Mouse (Mus musculus) heart, embryonic 13.5 days (tissue): ENCODE data around the gene Arap1. TPM values are rescaled to one million over a fixed set of nuclear protein-coding genes. Genes with fewer than 3 reads are reported as not detected.
A peak's percentile ranks its signal among the peaks of the same experiment; 100 is the strongest.

Source experiments
- ATAC-seq: fragments of 200-750 bp; cut with Nextera tagmentation; 2 replicates; pipeline ENCODE4 v1.8.0; 2017; ENCODE audit warnings: moderate TSS enrichment; ENCODE audit not compliant: insufficient number of reproducible peaks, low FRiP score, low TSS enrichment; ENCODE audit errors: extremely low read depth
- H3K27ac ChIP-seq: fragments of 300-500 bp; sonication (generic); replicated peaks from 2 replicates; pipeline ENCODE4 v1.5.1; 2015; ENCODE audit warnings: moderate library complexity, mild to moderate bottlenecking, inconsistent platforms
- H3K27me3 ChIP-seq: fragments of 300-500 bp; sonication (generic); replicated peaks from 2 replicates; pipeline ENCODE4 v1.6.1; 2015; ENCODE audit warnings: mild to moderate bottlenecking, inconsistent platforms
- H3K36me3 ChIP-seq: fragments of 300-500 bp; sonication (generic); 2 replicates; pipeline ENCODE4 v1.6.1; 2015; ENCODE audit warnings: mild to moderate bottlenecking, inconsistent platforms
- H3K4me1 ChIP-seq: fragments of 300-500 bp; sonication (generic); 2 replicates; pipeline ENCODE4 v1.6.1; 2015; ENCODE audit warnings: inconsistent platforms
- H3K4me2 ChIP-seq: fragments of 300-500 bp; sonication (generic); 2 replicates; pipeline ENCODE4 v1.6.1; 2015; ENCODE audit warnings: inconsistent platforms, mild to moderate bottlenecking, moderate library complexity
- H3K4me3 ChIP-seq: fragments of 300-500 bp; sonication (generic); 2 replicates; pipeline ENCODE4 v1.5.1; 2015; ENCODE audit warnings: moderate library complexity, mild to moderate bottlenecking, inconsistent platforms
- H3K9ac ChIP-seq: fragments of 300-500 bp; sonication (generic); 2 replicates; pipeline ENCODE4 v1.6.1; 2015; ENCODE audit warnings: inconsistent platforms, mild to moderate bottlenecking, moderate library complexity
- H3K9me3 ChIP-seq: fragments of 300-500 bp; sonication (generic); 2 replicates; pipeline ENCODE4 v1.6.1; 2016; ENCODE audit warnings: inconsistent platforms
- WGBS: fragments of 180-500 bp; shearing (Covaris S2); methylation state at CpG from one replicate; pipeline ENCODE4 v1.1.7; 2015; ENCODE audit warnings: mixed read lengths; 5-methylcytosine and 5-hydroxymethylcytosine counted together
- polyA plus RNA-seq: library from polyadenylated mRNA; unstranded; fragments of >200 nt; fragmentation: Nextera tagmentation; extraction: Ambion mirVana; gene quantifications from 2 replicates; pipeline ENCODE4 v1.2.1, GENCODE M21; 2015

Gene Arap1
- polyA plus RNA-seq, 1 experiment from 2014 or later = 26.3 TPM

DNA sequence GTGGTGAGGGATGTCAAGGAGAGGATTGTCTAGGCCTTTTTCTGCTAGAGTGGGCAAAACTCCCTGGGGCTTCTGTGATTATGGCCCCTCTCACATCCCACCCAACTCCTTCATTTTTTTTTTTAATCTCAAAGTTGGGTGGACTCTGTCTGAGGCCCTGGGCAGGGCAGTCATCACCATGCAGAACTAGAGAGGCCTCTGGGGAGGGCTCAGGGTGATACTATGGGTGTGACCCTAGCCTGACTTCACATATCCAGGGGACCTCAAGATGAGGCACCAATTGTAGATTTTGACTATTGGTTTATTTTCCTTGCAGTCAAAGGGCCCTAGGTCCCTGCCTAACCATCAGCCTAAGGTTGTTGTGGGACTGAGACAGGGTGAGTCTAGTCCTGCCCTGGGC lies 32.2 kb upstream of the Arap1 start:
- ATAC-seq = no peak
- Histone ChIP-seq H3K4me1 (peaks cover 43% of the 10 kb centered on the region), H3K27ac (no peak overlapping the region), H3K4me2 (no peak overlapping the region), H3K27me3 (peaks cover 23% of the 10 kb centered on the region), H3K9me3 (no peaks in the 10 kb centered on the region), H3K9ac (peak overlapping the region; percentile 15; the same call in 1 of the 2 replicates), H3K36me3 (no peaks in the 10 kb centered on the region), H3K4me3 (no peak overlapping the region)

GRCm38 (mm10) chr7:101316591-101317001 lies 31.3 kb upstream of the Arap1 start:
- Histone ChIP-seq H3K4me1 (peaks cover 43% of the 10 kb centered on the region), H3K4me3 (no peak overlapping the region), H3K27ac (no peak overlapping the region), H3K36me3 (no peaks in the 10 kb centered on the region), H3K9me3 (no peaks in the 10 kb centered on the region), H3K27me3 (peaks cover 24% of the 10 kb centered on the region), H3K9ac (no peak overlapping the region), H3K4me2 (no peak overlapping the region)
- WGBS = 43% methylated on average over 6 of the region's 6 CpGs
- no peak for ATAC-seq

DNA sequence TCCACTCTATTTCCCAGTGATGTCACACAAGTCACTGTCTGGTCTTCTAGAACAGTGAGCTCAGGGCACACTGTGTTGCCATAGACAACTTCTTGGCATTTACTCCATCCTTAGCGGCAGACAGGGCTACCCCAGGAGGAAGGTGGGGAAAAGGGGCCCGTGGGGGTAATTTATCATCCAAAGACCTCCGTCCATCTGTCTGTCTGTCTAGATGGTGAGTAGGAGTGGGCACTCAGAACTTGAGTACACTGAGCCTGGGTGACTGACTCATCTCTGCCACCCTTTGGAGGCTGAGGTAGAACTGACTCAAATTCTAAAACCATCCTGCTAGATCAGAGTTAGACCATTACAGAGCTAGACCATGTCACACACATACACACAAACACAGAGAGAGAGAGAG lies 30.9 kb upstream of the Arap1 start, which contains the start of gene Stard10:
Stard10 (plus strand) TSS at position 73 of the 400 bp plus-strand sequence.
- H3K4me3 ChIP-seq = no peak within 1 kb of the TSS
- no peak within 1 kb of the TSS for H3K4me2 ChIP-seq
- H3K9me3 ChIP-seq = no peaks in the 10 kb centered on the region
- 77% methylated on average over 3 of the region's 3 CpGs for WGBS
- ATAC-seq = no peak
- peaks cover 28% of the 10 kb centered on the region for H3K27me3 ChIP-seq
- H3K36me3 ChIP-seq = no peaks in the 10 kb centered on the region
- no peak within 1 kb of the TSS for H3K9ac ChIP-seq
- no peak within 1 kb of the TSS for H3K27ac ChIP-seq
- H3K4me1 ChIP-seq = peaks cover 47% of the 10 kb centered on the region

GRCm38 (mm10) chr7:101318848-101319247 lies 29.0 kb upstream of the Arap1 start:
- H3K4me1 ChIP-seq = peaks cover 65% of the 10 kb centered on the region
- peak overlapping the region; percentile 33; the same call in 1 of the 2 replicates for H3K4me2 ChIP-seq
- peaks cover 41% of the 10 kb centered on the region for H3K27me3 ChIP-seq
- H3K27ac ChIP-seq = 0 out of 2 replicates have a peak overlapping the region, but pooled peaks have one; percentile 26
- 23% methylated on average over 4 of the region's 4 CpGs for WGBS
- 0 out of 2 replicates have a peak overlapping the region, but pooled peaks have one; percentile 1 for H3K9ac ChIP-seq
- H3K4me3 ChIP-seq = no peak overlapping the region
- no peaks in the 10 kb centered on the region for H3K9me3 ChIP-seq
- ATAC-seq = no peak
- no peaks in the 10 kb centered on the region for H3K36me3 ChIP-seq

DNA sequence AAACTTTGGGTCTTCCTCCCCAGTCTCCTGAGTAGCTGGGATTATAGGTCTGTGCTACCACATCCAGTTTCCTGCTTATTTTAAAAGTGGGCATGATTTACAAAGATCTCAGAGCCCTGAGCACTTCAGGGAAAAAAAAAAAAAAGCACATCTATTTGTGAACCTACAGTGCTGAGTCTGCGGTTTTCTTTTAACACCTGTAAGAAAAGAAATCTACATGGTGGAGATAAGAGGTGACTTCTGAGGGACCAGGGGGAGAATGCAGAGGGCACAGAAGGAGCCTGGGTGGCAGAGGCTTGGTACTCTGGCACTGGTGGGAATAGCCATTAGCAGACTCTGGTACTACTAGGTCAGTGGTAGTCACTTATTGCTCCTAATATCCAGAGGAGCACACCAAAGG lies 28.1 kb upstream of the Arap1 start:
- Histone ChIP-seq H3K9ac (no peak overlapping the region), H3K4me3 (no peak overlapping the region), H3K27me3 (peaks cover 41% of the 10 kb centered on the region), H3K4me1 (peaks cover 65% of the 10 kb centered on the region), H3K4me2 (no peak overlapping the region), H3K27ac (no peak overlapping the region), H3K9me3 (no peaks in the 10 kb centered on the region), H3K36me3 (no peaks in the 10 kb centered on the region)
- ATAC-seq = no peak
- WGBS = 68% methylated on average over 1 of the region's 1 CpGs

- Histone ChIP-seq H3K9me3 (no peaks in the 10 kb centered on the region), H3K27me3 (peaks cover 45% of the 10 kb centered on the region), H3K4me3 (peak overlapping the region; percentile 81), H3K4me2 (peak overlapping the region; percentile 96), H3K4me1 (peaks cover 58% of the 10 kb centered on the region), H3K27ac (peak overlapping the region; percentile 46), H3K9ac (peak overlapping the region; percentile 88), H3K36me3 (no peaks in the 10 kb centered on the region)
- WGBS = 4% methylated on average over 34 of the region's 37 CpGs
- peak; percentile 39; the same call in 1 of the 2 replicates for ATAC-seq
Measured at GRCm38 (mm10) chr7:101320399-101321217, 27.3 kb upstream of the Arap1 start.

GRCm38 (mm10) chr7:101321218-101321827 lies 26.5 kb upstream of the Arap1 start:
- Histone ChIP-seq H3K9me3 (no peaks in the 10 kb centered on the region), H3K9ac (peak overlapping the region; percentile 88), H3K4me1 (peaks cover 58% of the 10 kb centered on the region), H3K4me2 (peak overlapping the region; percentile 96), H3K36me3 (no peaks in the 10 kb centered on the region), H3K27me3 (peaks cover 45% of the 10 kb centered on the region), H3K27ac (peak overlapping the region; percentile 46), H3K4me3 (peak overlapping the region; percentile 81)
- 1% methylated on average over 56 of the region's 61 CpGs for WGBS
- peak; percentile 21; the same call in 1 of the 2 replicates for ATAC-seq

DNA sequence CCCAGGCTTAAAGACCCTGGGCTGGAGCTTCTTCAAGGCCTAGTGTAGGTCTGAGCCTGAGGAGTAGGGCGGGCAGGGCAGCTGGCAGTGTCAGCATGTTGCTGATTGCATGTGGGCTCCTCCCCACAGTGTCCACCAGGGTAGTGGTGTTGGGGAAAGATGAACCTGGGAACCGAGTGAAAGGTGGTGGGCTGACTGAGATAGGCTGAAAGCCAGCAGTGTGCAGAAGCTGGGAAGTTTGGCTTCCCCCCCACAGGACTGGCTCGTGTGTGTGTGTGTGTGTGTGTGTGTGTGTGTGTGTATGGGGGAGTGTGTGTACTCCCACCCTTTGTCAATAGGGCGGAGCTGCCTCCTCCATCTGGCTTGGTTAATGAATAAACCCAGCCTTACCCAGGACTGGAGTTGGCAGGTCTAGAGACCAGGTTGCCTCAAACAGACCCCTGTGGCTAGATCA lies 24.7 kb upstream of the Arap1 start:
- H3K4me2 ChIP-seq = peak overlapping the region; percentile 96
- H3K9ac ChIP-seq = peak overlapping the region; percentile 88
- H3K9me3 ChIP-seq = no peaks in the 10 kb centered on the region
- WGBS = 57% methylated on average over 4 of the region's 4 CpGs
- H3K27me3 ChIP-seq = peaks cover 49% of the 10 kb centered on the region
- peak overlapping the region; percentile 81 for H3K4me3 ChIP-seq
- H3K27ac ChIP-seq = no peak overlapping the region
- no peaks in the 10 kb centered on the region for H3K36me3 ChIP-seq
- H3K4me1 ChIP-seq = peaks cover 58% of the 10 kb centered on the region
- no peak for ATAC-seq

- ATAC-seq = no peak
- Histone ChIP-seq H3K9ac (0 out of 2 replicates have a peak overlapping the region, but pooled peaks have one; percentile 24), H3K4me1 (peaks cover 58% of the 10 kb centered on the region), H3K4me3 (no peak overlapping the region), H3K27ac (no peak overlapping the region), H3K36me3 (no peaks in the 10 kb centered on the region), H3K27me3 (peaks cover 41% of the 10 kb centered on the region), H3K9me3 (no peaks in the 10 kb centered on the region), H3K4me2 (peak overlapping the region; percentile 96; the same call in 1 of the 2 replicates)
- WGBS = 59% methylated on average over 6 of the region's 6 CpGs
Measured at GRCm38 (mm10) chr7:101324142-101324962, 23.5 kb upstream of the Arap1 start.

DNA sequence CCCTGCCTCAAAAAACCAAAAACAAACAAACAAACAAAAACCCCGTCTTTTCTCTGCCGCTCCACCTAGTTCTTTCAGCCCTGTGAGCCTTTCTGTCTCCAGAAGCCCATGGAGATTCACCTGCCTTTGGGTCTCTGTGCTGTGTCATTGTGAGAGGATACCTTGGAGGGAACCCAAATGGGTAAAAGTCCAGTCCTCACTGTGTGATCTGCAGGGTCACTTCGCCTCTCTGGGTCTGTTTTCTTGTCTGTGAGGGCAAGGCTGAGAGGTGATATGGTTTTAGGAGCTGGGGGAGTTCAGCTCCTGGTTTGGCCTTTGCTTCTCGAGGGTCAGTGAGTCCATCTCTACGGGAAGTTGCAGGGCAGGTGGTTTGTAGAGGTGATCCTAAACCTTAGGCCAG lies 21.9 kb upstream of the Arap1 start:
- Histone ChIP-seq H3K9ac (no peak overlapping the region), H3K4me1 (peaks cover 63% of the 10 kb centered on the region), H3K27me3 (peaks cover 33% of the 10 kb centered on the region), H3K9me3 (no peaks in the 10 kb centered on the region), H3K27ac (no peak overlapping the region), H3K4me2 (no peak overlapping the region), H3K36me3 (no peaks in the 10 kb centered on the region), H3K4me3 (no peak overlapping the region)
- no peak for ATAC-seq
- 74% methylated on average over 5 of the region's 5 CpGs for WGBS

DNA sequence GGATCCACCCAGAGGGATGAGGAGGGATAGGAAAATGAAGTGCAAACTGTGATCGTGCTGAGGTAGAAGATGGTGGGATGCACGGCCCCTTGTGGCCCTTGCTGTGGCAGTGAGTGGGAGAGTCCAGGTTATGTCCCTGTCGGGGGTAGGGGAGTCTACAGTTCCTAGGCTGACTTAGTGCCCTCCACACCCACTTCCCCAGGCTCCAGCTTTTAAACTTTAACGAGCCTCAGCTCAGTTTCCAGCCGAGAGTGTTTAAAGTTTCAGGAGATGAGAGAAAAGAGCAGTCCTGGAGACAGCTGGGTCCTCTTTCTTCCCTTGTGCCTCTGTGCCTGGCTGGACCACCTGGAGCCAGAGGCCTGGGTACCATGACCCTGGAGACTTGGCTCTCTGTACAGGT lies 20.6 kb upstream of the Arap1 start:
- ATAC-seq = no peak
- no peaks in the 10 kb centered on the region for H3K9me3 ChIP-seq
- no peak overlapping the region for H3K9ac ChIP-seq

More for the DNA sequence above, 20.6 kb upstream of the Arap1 start:
- Histone ChIP-seq H3K4me3 (no peak overlapping the region), H3K27me3 (peaks cover 25% of the 10 kb centered on the region), H3K36me3 (no peaks in the 10 kb centered on the region), H3K27ac (no peak overlapping the region), H3K4me1 (peaks cover 53% of the 10 kb centered on the region), H3K4me2 (no peak overlapping the region)
- 62% methylated on average over 5 of the region's 5 CpGs for WGBS
